Mouse (Mus musculus) G1E (cell line): ENCODE results near the gene Smim26. TPM values are rescaled to one million over a fixed set of nuclear protein-coding genes. Genes with fewer than 3 reads are reported as not detected.

Source experiments
- ATAC-seq: 2 replicates; pipeline ENCODE4 v1.8.0; 2016; ENCODE audit warnings: mild to moderate bottlenecking; ENCODE audit not compliant: insufficient number of reproducible peaks, poor library complexity, low FRiP score, severe bottlenecking; ENCODE audit errors: extremely low read depth
- DNase-seq: peaks from one replicate; pipeline ENCODE4 v3.0.0; 2012; ENCODE audit warnings: low spot score
- H3K27me3 ChIP-seq: 2 replicates; pipeline ENCODE4 v1.6.1; 2012; ENCODE audit warnings: mild to moderate bottlenecking, low read length, inconsistent platforms; ENCODE audit not compliant: insufficient read depth
- H3K36me3 ChIP-seq: replicated peaks from 2 replicates; pipeline ENCODE3; 2012; ENCODE audit warnings: mild to moderate bottlenecking, inconsistent platforms
- H3K4me1 ChIP-seq: 2 replicates; pipeline ENCODE4 v1.6.1; 2012; ENCODE audit warnings: low read depth, low read length, inconsistent platforms, mixed read lengths; ENCODE audit not compliant: insufficient read depth
- H3K4me3 ChIP-seq: 2 replicates; pipeline ENCODE4 v1.5.1; 2012; ENCODE audit warnings: low read depth, mild to moderate bottlenecking, inconsistent platforms, low read length, moderate library complexity, mixed read lengths
- H3K9me3 ChIP-seq: replicated peaks from 2 replicates; pipeline ENCODE4 v1.6.1; 2012; ENCODE audit warnings: inconsistent platforms
- CTCF ChIP-seq: IDR thresholded peaks from 2 replicates; pipeline ENCODE4 v1.5.1; 2012; ENCODE audit warnings: low read depth, low read length, inconsistent platforms, mixed read lengths
- GATA1 ChIP-seq: IDR thresholded peaks from 2 replicates; pipeline ENCODE4 v1.6.1; 2012; ENCODE audit warnings: borderline replicate concordance, low read length, inconsistent platforms, mixed read lengths
- GATA2 ChIP-seq: IDR thresholded peaks from 2 replicates; pipeline ENCODE4 v1.6.1; 2012; ENCODE audit warnings: low read depth, low read length, inconsistent platforms, borderline replicate concordance
- POLR2AphosphoS5 ChIP-seq: IDR thresholded peaks from 2 replicates; pipeline ENCODE4 v1.6.1; 2012; ENCODE audit warnings: low read depth, low read length, inconsistent platforms; ENCODE audit not compliant: insufficient replicate concordance
- TAL1 ChIP-seq: conservative IDR thresholded peaks from 2 replicates; pipeline ENCODE4 v1.6.1; 2012; ENCODE audit warnings: low read depth, low read length, inconsistent platforms, mixed read lengths
- polyA plus RNA-seq: library from polyadenylated mRNA; stranded (reverse); fragments of >175 nt; gene quantifications from 2 replicates; pipeline ENCODE4 v1.2.3, GENCODE M21; 2012
- total RNA-seq, 2 experiments: library from RNA; stranded (forward) in 1 of 2; stranded (reverse) in 1 of 2; fragments of 200-1000 nt in 1 of 2; fragments of >200 nt in 1 of 2; fragmentation: Nextera tagmentation in 1 of 2; gene quantifications; 2 replicates each; pipeline ENCODE4 v1.2.3; 2014 to 2017

The Smim26 gene
- total and polyA plus RNA-seq, 3 experiments = 1.3 to 22.9 (median 13.8) TPM

DNA sequence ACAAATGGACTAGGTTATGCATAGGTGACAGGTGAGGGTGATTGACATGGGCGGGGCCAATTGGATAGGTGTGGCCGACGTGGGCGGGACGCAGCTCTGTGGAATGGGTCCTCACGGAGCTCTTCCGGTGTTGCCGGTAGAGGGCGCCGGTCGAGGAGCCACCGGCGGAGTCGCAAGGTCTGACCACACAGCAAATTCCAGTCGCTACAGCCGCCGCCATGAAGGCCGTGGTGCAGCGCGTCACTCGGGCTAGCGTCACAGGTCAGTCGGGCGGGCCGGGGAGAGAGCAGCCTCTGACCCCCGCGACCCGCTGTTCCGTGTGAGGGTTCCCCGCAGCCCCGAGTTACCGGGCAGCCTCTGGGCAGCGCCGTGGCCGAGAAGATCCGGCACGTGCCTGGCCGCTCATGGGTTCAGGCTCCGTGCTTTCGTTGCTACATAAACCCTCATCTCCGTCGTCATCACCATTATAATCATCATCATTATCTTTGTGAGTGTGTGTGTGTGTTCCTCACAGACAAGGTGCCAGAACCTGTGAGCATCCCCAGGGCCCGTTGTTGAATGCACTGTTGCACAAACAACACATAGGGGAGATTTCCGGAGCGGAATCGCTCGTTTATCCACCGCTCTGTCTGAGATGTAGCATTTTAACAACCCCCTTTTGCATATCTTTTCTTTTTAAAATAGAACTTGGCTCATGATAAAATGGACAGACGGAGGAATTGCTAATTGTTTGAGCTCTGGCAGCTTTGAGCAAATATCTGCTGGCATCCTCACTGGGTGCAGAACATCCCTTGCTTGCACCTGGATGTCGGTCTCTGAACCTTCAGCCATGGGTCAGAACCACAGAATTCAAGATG is 6.2 kb downstream of the Smim26 start, which contains the start of gene Dtd1:
TSS of gene Dtd1 (plus strand) at position 67 of the 857 bp plus-strand sequence.
- peak within 1 kb of the TSS; percentile 91 for H3K4me3 ChIP-seq
- TF ChIP-seq CTCF (peak; percentile 66; the same call in 1 of the 2 replicates), POLR2AphosphoS5 (no peak), GATA2 (no peak)
- H3K4me1 ChIP-seq = peaks cover 10% of the 10 kb centered on the region
- DNase-seq (peak; percentile 77), ATAC-seq (peak; percentile 92)
- no peaks in the 10 kb centered on the region for H3K27me3 ChIP-seq
- H3K9me3 ChIP-seq = no peaks in the 10 kb centered on the region
- H3K36me3 ChIP-seq = peaks cover 34% of the 10 kb centered on the region

- Histone ChIP-seq H3K4me3 (no peak overlapping the region), H3K9me3 (no peaks in the 10 kb centered on the region), H3K27me3 (no peaks in the 10 kb centered on the region), H3K4me1 (peaks cover 10% of the 10 kb centered on the region), H3K36me3 (peaks cover 39% of the 10 kb centered on the region)
- ATAC-seq (no peak), DNase-seq (no peak)
- TF ChIP-seq GATA1 (no peak), CTCF (no peak), POLR2AphosphoS5 (no peak), GATA2 (no peak), TAL1 (no peak)
Observed at GRCm38 (mm10) chr2:144601576-144601975, 7.7 kb downstream of the Smim26 start.

- ATAC-seq (no peak), DNase-seq (no peak)
- Histone ChIP-seq H3K9me3 (no peaks in the 10 kb centered on the region), H3K27me3 (no peaks in the 10 kb centered on the region), H3K4me1 (no peaks in the 10 kb centered on the region), H3K4me3 (no peak overlapping the region), H3K36me3 (peaks cover 28% of the 10 kb centered on the region)
- TF ChIP-seq TAL1 = no peak
- no peak for TF ChIP-seq GATA1
- no peak for TF ChIP-seq GATA2
- no peak for TF ChIP-seq POLR2AphosphoS5
- TF ChIP-seq CTCF = no peak
Observed at GRCm38 (mm10) chr2:144613956-144614355, 20.1 kb downstream of the Smim26 start.

DNA sequence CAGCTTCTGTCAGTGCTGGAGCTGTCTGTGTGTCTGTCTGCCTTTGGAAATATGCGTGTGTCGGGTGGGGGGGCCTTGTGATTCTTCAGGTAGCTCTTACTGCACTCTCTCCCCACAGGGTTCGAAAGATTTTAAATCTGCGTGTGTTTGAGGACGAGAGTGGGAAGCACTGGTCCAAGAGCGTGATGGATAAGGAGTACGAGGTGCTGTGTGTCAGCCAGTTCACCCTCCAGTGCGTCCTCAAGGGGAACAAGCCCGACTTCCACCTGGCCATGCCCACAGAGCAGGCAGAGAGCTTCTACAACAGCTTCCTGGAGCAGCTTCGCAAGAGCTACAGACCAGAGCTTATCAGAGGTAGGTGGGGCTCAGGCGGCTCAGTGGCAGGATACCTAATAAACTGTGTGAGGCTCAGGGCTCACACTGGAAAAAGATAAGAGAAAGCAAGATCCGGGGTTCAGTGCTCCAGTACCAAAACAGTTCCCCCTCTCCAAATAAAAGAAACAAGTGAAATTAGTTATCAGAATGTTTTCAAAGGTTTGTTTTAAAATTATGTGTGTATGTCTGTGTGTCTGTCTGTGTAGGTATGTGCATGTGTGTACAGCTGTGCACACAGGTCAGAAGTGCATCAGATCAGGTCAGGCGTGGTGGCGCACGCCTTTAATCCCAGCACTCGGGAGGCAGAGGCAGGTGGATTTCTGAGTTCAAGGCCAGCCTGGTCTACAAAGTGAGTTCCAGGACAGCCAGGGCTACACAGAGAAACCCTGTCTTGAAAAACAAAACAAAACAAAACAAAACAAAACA is 23.4 kb downstream of the Smim26 start:
- no peak for DNase-seq
- H3K4me3 ChIP-seq = no peak overlapping the region
- no peaks in the 10 kb centered on the region for H3K9me3 ChIP-seq
- no peaks in the 10 kb centered on the region for H3K4me1 ChIP-seq
- TF ChIP-seq GATA1 (no peak), TAL1 (no peak), CTCF (no peak), POLR2AphosphoS5 (no peak), GATA2 (no peak)
- no peak for ATAC-seq
- peaks cover 58% of the 10 kb centered on the region for H3K36me3 ChIP-seq
- H3K27me3 ChIP-seq = no peaks in the 10 kb centered on the region

DNA sequence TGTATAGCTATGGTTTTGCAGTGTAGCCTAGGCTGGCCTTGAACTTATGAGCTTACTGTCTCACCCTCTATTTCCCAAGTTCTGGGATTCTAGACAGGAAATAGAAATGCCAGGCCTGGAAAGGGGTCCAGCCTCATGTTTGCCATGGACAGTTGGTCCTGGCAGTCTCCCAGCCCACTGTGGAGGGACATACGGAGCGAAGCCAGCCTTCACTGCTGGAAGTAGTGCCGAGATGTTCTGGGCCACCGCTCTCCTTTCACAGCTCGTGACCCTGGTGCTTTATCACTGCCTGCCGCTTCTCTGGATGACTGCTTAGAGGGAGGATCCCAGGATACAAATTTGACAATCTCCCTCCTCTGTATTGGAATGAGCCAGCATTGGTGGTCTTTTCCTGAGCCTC is 27.6 kb downstream of the Smim26 start:
- no peaks in the 10 kb centered on the region for H3K9me3 ChIP-seq
- H3K27me3 ChIP-seq = no peaks in the 10 kb centered on the region
- peaks cover 70% of the 10 kb centered on the region for H3K36me3 ChIP-seq
- no peaks in the 10 kb centered on the region for H3K4me1 ChIP-seq
- TF ChIP-seq GATA2 = no peak
- no peak for TF ChIP-seq CTCF
- no peak for TF ChIP-seq GATA1
- TF ChIP-seq TAL1 = no peak
- no peak for TF ChIP-seq POLR2AphosphoS5
- no peak for ATAC-seq
- H3K4me3 ChIP-seq = no peak overlapping the region
- DNase-seq = no peak

GRCm38 (mm10) chr2:144633551-144633950 is 39.7 kb downstream of the Smim26 start:
- Histone ChIP-seq H3K9me3 (no peaks in the 10 kb centered on the region), H3K4me3 (no peak overlapping the region), H3K4me1 (no peaks in the 10 kb centered on the region), H3K36me3 (peaks cover 46% of the 10 kb centered on the region), H3K27me3 (no peaks in the 10 kb centered on the region)
- no peak for DNase-seq
- TF ChIP-seq POLR2AphosphoS5 (no peak), CTCF (no peak)
- no peak for ATAC-seq
